Mouse (Mus musculus) heart, embryonic 16.5 days (tissue): ENCODE results near the gene 1110057P08Rik. TPM values are rescaled to one million over a fixed set of nuclear protein-coding genes. Genes with fewer than 3 reads are reported as not detected.
"Not testable (repeated sequence)": the region's sequence is repeated elsewhere in the genome, so short reads cannot be mapped to it uniquely, and the experiment has no call there.

ENCODE experiments used
- ATAC-seq: fragments of 200-750 bp; cut with Nextera tagmentation; replicated peaks from 2 replicates; pipeline ENCODE4 v1.8.0; 2017; ENCODE audit warnings: moderate number of reproducible peaks; ENCODE audit not compliant: insufficient read depth, low FRiP score; ENCODE audit errors: extremely low read depth
- H3K27ac ChIP-seq: fragments of 300-500 bp; sonication (generic); 2 replicates; pipeline ENCODE4 v1.5.1; 2014; ENCODE audit warnings: mild to moderate bottlenecking, low read length, control low read depth, moderate library complexity
- H3K27me3 ChIP-seq: fragments of 300-500 bp; sonication (generic); 2 replicates; pipeline ENCODE4 v1.6.1; 2014; ENCODE audit warnings: low read length, mixed read lengths; ENCODE audit not compliant: control insufficient read depth, insufficient read depth
- H3K36me3 ChIP-seq: fragments of 300-500 bp; sonication (generic); 2 replicates; pipeline ENCODE4 v1.6.1; 2014; ENCODE audit not compliant: control insufficient read depth, insufficient read depth
- H3K4me1 ChIP-seq: fragments of 300-500 bp; sonication (generic); 2 replicates; pipeline ENCODE4 v1.6.1; 2014; ENCODE audit warnings: low read length, mixed read lengths; ENCODE audit not compliant: control insufficient read depth, insufficient read depth
- H3K4me2 ChIP-seq: fragments of 300-500 bp; sonication (generic); 2 replicates; pipeline ENCODE4 v1.6.1; 2014; ENCODE audit warnings: low read depth, mild to moderate bottlenecking, control low read depth, low read length
- H3K4me3 ChIP-seq: fragments of 300-500 bp; sonication (generic); 2 replicates; pipeline ENCODE4 v1.5.1; 2014; ENCODE audit warnings: mild to moderate bottlenecking, control low read depth, low read length
- H3K9ac ChIP-seq: fragments of 300-500 bp; sonication (generic); 2 replicates; pipeline ENCODE4 v1.6.1; 2014; ENCODE audit warnings: low read length, control low read depth
- H3K9me3 ChIP-seq: fragments of 300-500 bp; sonication (generic); replicated peaks from 2 replicates; pipeline ENCODE4 v1.6.1; 2016; ENCODE audit warnings: low read length; ENCODE audit not compliant: control insufficient read depth
- WGBS: fragments of 180-500 bp; shearing (Covaris S2); extraction: QIAGEN DNeasy Blood & Tissue Kit; methylation state at CpG from one replicate; pipeline ENCODE4 v1.1.7; 2014; 5-methylcytosine and 5-hydroxymethylcytosine counted together
- polyA plus RNA-seq: library from polyadenylated mRNA; unstranded; fragments of >200 nt; fragmentation: Nextera tagmentation; extraction: Ambion mirVana; gene quantifications from 2 replicates; pipeline ENCODE4 v1.2.1, GENCODE M21; 2015

The 1110057P08Rik gene
- polyA plus RNA-seq, result not detected in 2 replicates

DNA sequence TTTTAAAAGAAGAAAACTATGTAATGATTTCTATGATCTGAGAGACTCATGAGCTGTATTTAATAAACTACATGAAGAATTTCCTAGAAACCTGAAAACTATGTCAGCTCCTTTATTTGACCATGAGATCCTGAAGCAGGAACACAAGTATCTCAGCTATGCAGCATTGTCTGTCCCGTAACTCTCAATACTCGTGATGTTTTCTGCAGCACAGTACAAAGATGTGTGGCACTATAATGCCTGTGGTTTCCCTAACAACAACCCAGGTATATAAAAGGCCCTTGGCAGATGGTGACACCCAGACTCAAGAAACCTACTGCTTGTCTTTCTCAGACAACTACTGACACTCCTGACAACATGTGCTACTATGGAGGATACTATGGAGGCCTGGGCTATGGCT, at the start of gene 1110057P08Rik:
Gene 1110057P08Rik, plus strand, starts transcription at position 301 of the 400 bp plus-strand sequence.
- H3K9ac ChIP-seq, result no peak within 1 kb of the TSS
- no peaks in the 10 kb centered on the region for H3K4me1 ChIP-seq
- WGBS, result 62% methylated on average over 2 of the region's 2 CpGs
- no peak for ATAC-seq
- H3K27ac ChIP-seq, result no peak within 1 kb of the TSS
- H3K27me3 ChIP-seq, result no peaks in the 10 kb centered on the region
- H3K4me2 ChIP-seq, result no peak within 1 kb of the TSS
- no peak within 1 kb of the TSS for H3K4me3 ChIP-seq
- no peaks in the 10 kb centered on the region for H3K36me3 ChIP-seq
- no peaks in the 10 kb centered on the region for H3K9me3 ChIP-seq

- H3K4me2 ChIP-seq, result no peak within 1 kb of the TSS
- H3K27me3 ChIP-seq, result no peaks in the 10 kb centered on the region
- H3K9me3 ChIP-seq, result no peaks in the 10 kb centered on the region
- WGBS, result 97% methylated on average over 1 of the region's 1 CpGs
- no peak within 1 kb of the TSS for H3K4me3 ChIP-seq
- H3K36me3 ChIP-seq, result no peaks in the 10 kb centered on the region
- ATAC-seq, result no peak
- no peaks in the 10 kb centered on the region for H3K4me1 ChIP-seq
- H3K9ac ChIP-seq, result no peak within 1 kb of the TSS
- no peak within 1 kb of the TSS for H3K27ac ChIP-seq
Observed at GRCm38 (mm10) chr16:89140551-89140950, 34.0 kb upstream of the 1110057P08Rik start, which contains the start of gene Gm6358. Gene Gm6358, plus strand, starts transcription at chr16:89140851.

- H3K9ac ChIP-seq, result no peak within 1 kb of the TSS
- ATAC-seq, result no peak
- no peaks in the 10 kb centered on the region for H3K27me3 ChIP-seq
- no peak within 1 kb of the TSS for H3K4me2 ChIP-seq
- WGBS, result 88% methylated on average over 1 of the region's 1 CpGs
- H3K4me3 ChIP-seq, result no peak within 1 kb of the TSS
- 0 out of 2 replicates have a peak, but pooled peaks cover 4% of the 10 kb centered on the region for H3K9me3 ChIP-seq
- no peaks in the 10 kb centered on the region for H3K36me3 ChIP-seq
- no peak within 1 kb of the TSS for H3K27ac ChIP-seq
- no peaks in the 10 kb centered on the region for H3K4me1 ChIP-seq
Observed at GRCm38 (mm10) chr16:89150786-89151185, 23.7 kb upstream of the 1110057P08Rik start, which contains the start of gene Gm10061. Gene Gm10061, plus strand, starts transcription at chr16:89151086.

DNA sequence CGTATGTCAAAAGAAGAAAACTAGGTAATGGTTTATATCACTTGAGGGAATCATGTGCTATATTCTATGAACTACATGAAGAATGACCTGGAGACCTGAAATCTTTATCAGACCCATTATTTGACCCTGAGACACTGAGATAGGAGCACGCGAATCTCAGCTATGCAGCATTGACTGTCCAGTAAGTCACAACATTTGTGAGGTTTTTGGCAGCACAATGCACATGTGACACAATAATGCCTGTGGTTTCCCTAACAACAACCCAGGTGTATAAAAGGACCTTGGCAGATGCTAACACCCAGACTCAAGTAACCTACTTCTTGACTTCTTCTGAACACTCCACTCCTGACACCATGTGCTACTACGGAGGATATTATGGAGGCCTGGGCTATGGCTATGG, 16.9 kb upstream of the 1110057P08Rik start, which contains the start of gene Gm9789:
Gene Gm9789, plus strand, starts transcription at position 301 of the 400 bp plus-strand sequence.
- Histone ChIP-seq H3K9me3 (peaks cover 2% of the 10 kb centered on the region; the same call in 1 of the 2 replicates), H3K4me2 (no peak within 1 kb of the TSS), H3K4me3 (no peak within 1 kb of the TSS), H3K36me3 (no peaks in the 10 kb centered on the region), H3K9ac (no peak within 1 kb of the TSS), H3K27me3 (no peaks in the 10 kb centered on the region), H3K27ac (no peak within 1 kb of the TSS), H3K4me1 (no peaks in the 10 kb centered on the region)
- ATAC-seq, result no peak
- 77% methylated on average over 4 of the region's 4 CpGs for WGBS

DNA sequence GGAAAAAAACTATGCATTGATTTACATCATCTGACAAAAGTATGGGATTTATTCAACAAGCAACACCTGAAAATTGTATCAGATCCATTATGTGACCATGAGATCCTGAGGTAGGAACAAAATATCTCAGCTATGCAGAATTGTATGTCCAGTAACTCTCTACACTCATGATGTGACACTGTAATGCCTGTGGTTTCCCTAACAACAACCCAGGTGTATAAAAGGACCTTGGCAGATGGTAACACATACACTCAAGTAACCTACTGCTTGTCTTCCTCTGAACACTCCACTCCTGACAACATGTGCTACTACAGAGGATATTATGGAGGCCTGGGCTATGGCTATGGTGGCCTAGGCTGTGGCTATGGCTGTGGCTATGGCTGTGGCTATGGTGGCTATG, 5.3 kb upstream of the 1110057P08Rik start, which contains the start of gene Gm7735:
Gene Gm7735, plus strand, starts transcription at position 301 of the 400 bp plus-strand sequence.
- not testable (repeated sequence) for H3K27me3 ChIP-seq, H3K4me3 ChIP-seq, H3K4me1 ChIP-seq, H3K4me2 ChIP-seq, H3K27ac ChIP-seq, H3K36me3 ChIP-seq, H3K9me3 ChIP-seq, ATAC-seq, H3K9ac ChIP-seq

GRCm38 (mm10) chr16:89188621-89189020, 14.1 kb downstream of the 1110057P08Rik start:
- ATAC-seq, result no peak
- Histone ChIP-seq H3K4me2 (no peak overlapping the region), H3K9me3 (no peaks in the 10 kb centered on the region), H3K36me3 (no peaks in the 10 kb centered on the region), H3K27me3 (no peaks in the 10 kb centered on the region), H3K4me1 (no peaks in the 10 kb centered on the region), H3K9ac (no peak overlapping the region), H3K27ac (no peak overlapping the region), H3K4me3 (no peak overlapping the region)
- 73% methylated on average over 4 of the region's 4 CpGs for WGBS

DNA sequence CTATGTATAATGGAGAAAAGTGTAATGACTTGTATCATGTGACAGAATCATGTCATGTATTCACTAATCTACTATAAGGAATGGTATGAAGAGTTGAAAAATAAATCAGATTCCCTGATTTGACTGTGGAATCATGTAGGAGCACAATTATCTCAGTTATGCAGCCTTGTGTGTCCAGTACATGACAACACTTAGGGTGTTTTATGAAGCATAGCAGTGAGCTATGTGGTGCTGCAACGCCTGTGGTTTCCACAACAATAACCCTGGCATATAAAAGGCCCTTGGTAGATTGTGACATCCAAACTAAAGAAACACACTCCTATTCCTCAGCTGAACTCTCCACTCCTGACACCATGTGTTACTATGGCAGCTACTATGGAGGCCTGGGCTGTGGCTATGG, 31.0 kb downstream of the 1110057P08Rik start, which contains the start of gene Krtap20-2:
Gene Krtap20-2, plus strand, starts transcription at position 301 of the 400 bp plus-strand sequence.
- WGBS, result 47% methylated on average over 1 of the region's 1 CpGs

More for the DNA sequence above, 31.0 kb downstream of the 1110057P08Rik start, which contains the start of gene Krtap20-2:
- no peak within 1 kb of the TSS for H3K27ac ChIP-seq
- no peaks in the 10 kb centered on the region for H3K4me1 ChIP-seq
- no peaks in the 10 kb centered on the region for H3K27me3 ChIP-seq
- H3K36me3 ChIP-seq, result no peaks in the 10 kb centered on the region
- H3K9ac ChIP-seq, result no peak within 1 kb of the TSS
- ATAC-seq, result no peak
- no peak within 1 kb of the TSS for H3K4me2 ChIP-seq
- no peak within 1 kb of the TSS for H3K4me3 ChIP-seq
- no peaks in the 10 kb centered on the region; the same call in 1 of the 2 replicates for H3K9me3 ChIP-seq

Other genes starting within 250 kb of the 1110057P08Rik start
- gene Krtap19-9b, start 242.5 kb upstream of the 1110057P08Rik start, polyA plus RNA-seq, result not detected in 2 replicates
- not detected in 2 replicates for gene Krtap16-3, start 211.9 kb upstream of the 1110057P08Rik start, polyA plus RNA-seq
- not detected in 2 replicates for gene Krtap22-2, start 164.0 kb upstream of the 1110057P08Rik start, polyA plus RNA-seq
- not detected in 2 replicates for gene Gm10229, start 159.5 kb upstream of the 1110057P08Rik start, polyA plus RNA-seq
- gene Krtap6-1, start 143.0 kb upstream of the 1110057P08Rik start, polyA plus RNA-seq, result not detected in 2 replicates
- gene Gm10228, start 133.3 kb upstream of the 1110057P08Rik start, polyA plus RNA-seq, result not detected in 2 replicates
- not detected in 2 replicates for gene Krtap6-5, start 126.9 kb upstream of the 1110057P08Rik start, polyA plus RNA-seq
- not detected in 2 replicates for gene 1110025L11Rik, start 110.7 kb upstream of the 1110057P08Rik start, polyA plus RNA-seq
- gene Krtap6-3, start 90.7 kb upstream of the 1110057P08Rik start, polyA plus RNA-seq, result not detected in 2 replicates
- gene Gm6358, start 33.9 kb upstream of the 1110057P08Rik start, polyA plus RNA-seq, result not detected in 2 replicates
- gene Gm10061, start 23.6 kb upstream of the 1110057P08Rik start, polyA plus RNA-seq, result not detected in 2 replicates
- not detected in 2 replicates for gene Gm9789, start 16.8 kb upstream of the 1110057P08Rik start, polyA plus RNA-seq
- not detected in 2 replicates for gene Gm7735, start 5.2 kb upstream of the 1110057P08Rik start, polyA plus RNA-seq
- not detected in 2 replicates for gene Krtap20-2, start 31.1 kb downstream of the 1110057P08Rik start, polyA plus RNA-seq
- gene Krtap21-1, start 229.1 kb downstream of the 1110057P08Rik start, polyA plus RNA-seq, result not detected in 2 replicates
- not detected in 2 replicates for gene Krtap6-2, start 245.4 kb downstream of the 1110057P08Rik start, polyA plus RNA-seq